Mouse (Mus musculus): ENCODE measurements around the gene Rbm34.

- TF ChIP-seq CTCF (IDR thresholded peaks at IDR 0.05; ENCODE audit: low read depth, low read length) (no peak), POLR2A (IDR thresholded peaks at IDR 0.05; ENCODE audit: borderline replicate concordance, low read depth, low read length) (no peak)
These were observed 3.6 kb upstream of the Rbm34 start for GRCm38 (mm10) chr8:126974511-126974910.
